Mouse (Mus musculus) midbrain, embryonic 10.5 days (tissue): ENCODE results near the gene Olfr481. TPM values are rescaled to one million over a fixed set of nuclear protein-coding genes. Genes with fewer than 3 reads are reported as not detected.

Source experiments
- DNase-seq: peaks from one replicate; pipeline ENCODE4 v3.0.0-alpha.2; 2017; ENCODE audit warnings: low spot score
- H3K27ac ChIP-seq: fragments of 300-500 bp; sonication (generic); replicated peaks from 2 replicates; pipeline ENCODE4 v1.5.1; 2016; ENCODE audit warnings: mild to moderate bottlenecking
- H3K27me3 ChIP-seq: fragments of 300-500 bp; sonication (generic); 2 replicates; pipeline ENCODE4 v1.6.1; 2016; ENCODE audit warnings: low read depth, mild to moderate bottlenecking; ENCODE audit not compliant: poor library complexity, severe bottlenecking
- H3K36me3 ChIP-seq: fragments of 300-500 bp; sonication (generic); 2 replicates; pipeline ENCODE4 v1.6.1; 2016; ENCODE audit warnings: mild to moderate bottlenecking, moderate library complexity
- H3K4me1 ChIP-seq: fragments of 300-500 bp; sonication (generic); 2 replicates; pipeline ENCODE4 v1.6.1; 2016
- H3K4me3 ChIP-seq: fragments of 300-500 bp; sonication (generic); 2 replicates; pipeline ENCODE4 v1.5.1; 2016; ENCODE audit warnings: mild to moderate bottlenecking, moderate library complexity
- H3K9me3 ChIP-seq: fragments of 300-500 bp; sonication (generic); replicated peaks from 2 replicates; pipeline ENCODE4 v1.6.1; 2016; ENCODE audit warnings: mild to moderate bottlenecking
- WGBS: fragments of 180-500 bp; shearing (Covaris S2); methylation state at CpG from one replicate; pipeline ENCODE4 v1.1.7; 2016; 5-methylcytosine and 5-hydroxymethylcytosine counted together
- polyA plus RNA-seq: library from polyadenylated mRNA; unstranded; fragments of >200 nt; fragmentation: Nextera tagmentation; extraction: Ambion mirVana; gene quantifications from 2 replicates; pipeline ENCODE4 v1.2.1, GENCODE M21; 2016

Gene Olfr481
- not detected in 2 replicates for polyA plus RNA-seq

DNA sequence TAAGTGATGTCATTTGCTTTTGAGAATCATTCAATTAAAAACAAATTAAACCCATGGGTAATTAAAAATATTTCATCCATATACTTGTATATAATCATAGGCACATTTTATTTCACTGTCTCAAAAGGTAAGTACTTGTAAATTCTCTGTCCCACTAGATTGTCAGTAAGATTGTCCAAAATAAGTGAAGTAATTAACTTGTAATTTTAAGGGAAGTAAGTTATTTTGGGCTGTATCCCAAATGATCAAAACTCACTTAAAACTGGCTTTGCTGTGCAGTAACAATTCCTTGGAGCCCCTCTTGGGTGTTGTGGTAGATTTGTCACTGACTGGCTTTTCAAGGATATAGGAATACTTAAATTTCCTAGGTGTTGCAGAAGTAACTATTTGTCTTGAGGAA lies at the start of gene Olfr481:
TSS of gene Olfr481 (plus strand) at position 301 of the 400 bp plus-strand sequence.
- Histone ChIP-seq H3K36me3 (no peaks in the 10 kb centered on the region), H3K4me1 (no peaks in the 10 kb centered on the region), H3K9me3 (no peaks in the 10 kb centered on the region), H3K4me3 (no peak within 1 kb of the TSS), H3K27me3 (no peaks in the 10 kb centered on the region), H3K27ac (no peak within 1 kb of the TSS)
- DNase-seq = no peak

DNA sequence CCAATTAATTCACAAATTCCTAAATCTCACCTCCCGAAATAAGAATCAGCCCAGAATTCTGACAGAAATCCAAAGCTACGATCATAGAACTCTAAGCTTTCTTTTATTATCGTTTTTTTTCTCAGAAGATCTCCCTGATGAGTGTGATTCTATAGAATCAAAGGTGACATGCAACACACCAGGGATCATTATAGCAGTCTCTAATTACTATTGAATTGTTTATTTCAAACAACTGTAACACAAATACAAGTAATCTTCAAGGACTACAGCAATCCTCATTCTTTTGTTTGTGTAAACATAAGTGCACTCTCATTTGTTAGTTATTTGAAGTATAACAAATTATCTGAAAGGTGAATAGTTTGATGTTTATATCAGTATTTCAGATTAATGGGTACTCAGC lies 45.8 kb upstream of the Olfr481 start, which contains the start of gene Olfr478:
TSS of gene Olfr478 (minus strand) at position 101 of the 400 bp plus-strand sequence.
- no peaks in the 10 kb centered on the region for H3K27me3 ChIP-seq
- no peaks in the 10 kb centered on the region for H3K9me3 ChIP-seq
- DNase-seq = no peak
- no peak within 1 kb of the TSS for H3K4me3 ChIP-seq
- H3K4me1 ChIP-seq = no peaks in the 10 kb centered on the region
- H3K36me3 ChIP-seq = no peaks in the 10 kb centered on the region
- WGBS = 84% methylated on average over 3 of the region's 3 CpGs
- H3K27ac ChIP-seq = no peak within 1 kb of the TSS

DNA sequence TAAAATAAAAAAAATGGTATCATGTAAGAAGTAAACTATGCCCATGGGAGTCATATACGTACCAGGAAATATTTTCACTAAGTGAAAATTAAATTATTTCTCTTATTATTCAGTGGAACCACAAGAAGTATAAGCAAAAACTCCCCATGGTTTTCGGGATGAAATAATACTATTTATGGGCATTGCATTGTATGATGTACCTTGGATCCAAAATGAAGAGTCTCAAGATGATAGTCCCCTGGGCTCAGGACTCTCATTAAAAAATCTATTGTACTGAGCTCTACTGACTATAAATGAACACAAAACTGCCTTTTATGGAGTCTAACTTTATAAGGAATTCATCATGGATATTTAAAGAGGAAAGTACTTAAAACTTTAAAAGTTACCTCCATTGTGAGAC lies 29.3 kb upstream of the Olfr481 start, which contains the start of gene Olfr479:
TSS of gene Olfr479 (plus strand) at position 301 of the 400 bp plus-strand sequence.
- no peaks in the 10 kb centered on the region for H3K9me3 ChIP-seq
- no peak within 1 kb of the TSS for H3K27ac ChIP-seq
- no peaks in the 10 kb centered on the region for H3K4me1 ChIP-seq
- DNase-seq = no peak
- 92% methylated on average over 2 of the region's 2 CpGs for WGBS
- H3K4me3 ChIP-seq = no peak within 1 kb of the TSS
- no peaks in the 10 kb centered on the region for H3K27me3 ChIP-seq
- H3K36me3 ChIP-seq = no peaks in the 10 kb centered on the region

DNA sequence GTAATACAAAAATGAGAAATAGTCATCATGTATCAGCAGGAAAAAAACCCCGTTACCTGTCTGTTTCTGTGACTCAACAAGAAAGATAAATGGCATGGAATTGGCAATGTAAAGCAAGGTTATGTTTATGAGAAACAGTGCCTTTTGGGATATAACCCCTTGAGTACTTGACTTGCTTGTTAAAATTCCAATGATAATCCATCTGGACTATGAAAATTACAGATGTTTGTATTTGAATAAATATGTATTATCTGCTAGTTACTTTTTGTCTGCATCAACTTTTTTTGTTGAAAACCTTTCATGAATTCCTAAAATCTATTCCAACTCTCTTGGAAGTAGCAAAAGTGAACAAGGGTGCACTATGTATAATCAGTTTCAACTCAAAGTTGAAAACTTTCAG lies 12.4 kb upstream of the Olfr481 start, which contains the start of gene Olfr480:
TSS of gene Olfr480 (minus strand) at position 101 of the 400 bp plus-strand sequence.
- H3K4me1 ChIP-seq = no peaks in the 10 kb centered on the region
- 0 out of 2 replicates have a peak, but pooled peaks cover 2% of the 10 kb centered on the region for H3K9me3 ChIP-seq
- no peak within 1 kb of the TSS for H3K27ac ChIP-seq
- H3K27me3 ChIP-seq = no peaks in the 10 kb centered on the region
- no peak for DNase-seq
- H3K4me3 ChIP-seq = no peak within 1 kb of the TSS
- 98% methylated on average over 1 of the region's 1 CpGs for WGBS
- no peaks in the 10 kb centered on the region for H3K36me3 ChIP-seq

DNA sequence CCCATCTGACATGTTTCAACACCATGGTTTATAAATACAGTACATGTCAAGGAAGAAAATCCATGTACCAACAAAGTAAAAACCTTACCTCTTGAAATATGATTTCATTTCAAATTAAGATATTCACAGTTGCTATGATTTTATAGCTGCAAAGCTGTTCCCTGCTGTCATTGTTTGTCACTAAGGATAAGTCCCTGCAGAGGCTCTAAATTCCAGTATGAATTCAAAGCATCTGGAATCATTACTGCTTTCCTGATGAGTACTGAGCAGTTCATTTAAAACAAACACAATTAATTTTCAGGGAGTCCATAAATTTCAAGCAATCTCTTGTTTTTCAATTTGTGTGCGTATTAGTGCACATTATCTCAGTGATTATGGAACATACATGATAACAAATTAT lies 17.8 kb downstream of the Olfr481 start, which contains the start of gene Olfr482:
TSS of gene Olfr482 (minus strand) at position 101 of the 400 bp plus-strand sequence.
- Histone ChIP-seq H3K36me3 (no peaks in the 10 kb centered on the region), H3K27me3 (no peaks in the 10 kb centered on the region), H3K4me1 (no peaks in the 10 kb centered on the region), H3K9me3 (no peaks in the 10 kb centered on the region), H3K27ac (no peak within 1 kb of the TSS), H3K4me3 (no peak within 1 kb of the TSS)
- WGBS = 84% methylated on average over 1 of the region's 1 CpGs
- no peak for DNase-seq

DNA sequence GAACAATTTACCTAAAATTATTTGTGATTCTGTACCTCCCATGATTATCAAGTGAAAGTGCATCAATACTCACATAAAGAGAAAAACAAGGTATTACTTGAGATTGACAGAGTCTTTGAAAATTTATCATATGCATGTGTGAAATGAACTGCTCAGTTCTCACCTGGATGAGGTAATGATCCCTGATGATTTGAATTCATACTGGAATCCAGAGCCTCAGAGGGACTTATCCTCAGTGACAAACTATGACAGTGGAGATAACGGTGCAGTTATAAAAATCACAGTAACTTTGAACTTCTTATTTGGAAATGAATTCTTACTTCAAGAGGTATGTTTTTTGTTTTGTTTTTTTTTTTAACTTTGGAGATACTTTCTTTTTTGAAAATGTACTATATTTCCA lies 20.9 kb downstream of the Olfr481 start, which contains the start of gene Olfr483:
TSS of gene Olfr483 (plus strand) at position 301 of the 400 bp plus-strand sequence.
- Histone ChIP-seq H3K36me3 (no peaks in the 10 kb centered on the region), H3K4me3 (no peak within 1 kb of the TSS), H3K4me1 (no peaks in the 10 kb centered on the region), H3K9me3 (no peaks in the 10 kb centered on the region), H3K27ac (no peak within 1 kb of the TSS), H3K27me3 (no peaks in the 10 kb centered on the region)
- no peak for DNase-seq
- WGBS = 98% methylated on average over 1 of the region's 1 CpGs

DNA sequence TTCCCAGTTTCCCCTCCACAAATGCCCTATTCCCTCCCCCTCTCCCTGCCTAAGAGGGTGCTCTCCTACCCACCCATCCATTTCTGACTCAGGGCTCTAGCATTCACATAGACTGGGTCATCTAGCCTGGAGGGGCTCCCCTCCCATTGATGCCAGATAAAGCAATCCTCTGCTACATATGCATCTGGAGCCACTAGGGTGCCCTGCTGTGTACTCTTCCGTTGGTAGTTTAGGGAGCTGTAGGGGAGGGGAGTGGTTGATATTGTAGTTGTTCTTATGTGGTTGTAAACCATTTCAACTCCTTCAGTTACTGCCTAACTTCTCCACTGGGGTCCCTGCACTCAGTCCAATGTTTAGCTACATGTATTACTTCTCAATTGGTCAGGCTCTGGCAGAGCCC lies 41.0 kb downstream of the Olfr481 start:
- WGBS = 4% methylated on average over 1 of the region's 1 CpGs

DNA sequence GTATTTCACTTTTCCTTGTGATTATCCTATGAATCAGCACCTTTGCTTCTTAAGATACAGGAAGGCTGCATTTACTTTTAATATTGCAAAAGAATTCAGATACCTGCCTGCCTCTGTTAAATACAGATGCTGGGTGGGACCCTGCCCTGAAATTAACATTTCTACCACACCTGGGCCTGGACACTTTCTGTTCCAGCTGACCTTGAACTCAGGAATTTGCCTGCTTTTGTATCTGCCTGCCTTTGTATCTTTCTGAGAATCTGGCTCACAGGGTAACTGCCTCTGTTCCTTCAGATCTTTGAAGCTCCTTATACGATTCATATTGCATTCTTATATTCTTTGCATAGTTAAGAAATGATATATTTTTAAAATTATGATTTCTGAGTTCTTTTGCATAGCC lies 41.8 kb downstream of the Olfr481 start:
- Histone ChIP-seq H3K4me1 (no peaks in the 10 kb centered on the region), H3K4me3 (no peak overlapping the region), H3K27ac (no peak overlapping the region), H3K36me3 (no peaks in the 10 kb centered on the region), H3K27me3 (no peaks in the 10 kb centered on the region), H3K9me3 (no peaks in the 10 kb centered on the region)
- WGBS = 84% methylated on average over 1 of the region's 1 CpGs
- DNase-seq = no peak

More for the DNA sequence above, 41.0 kb downstream of the Olfr481 start:
- DNase-seq = no peak
- Histone ChIP-seq H3K36me3 (no peaks in the 10 kb centered on the region), H3K27ac (no peak overlapping the region), H3K4me1 (no peaks in the 10 kb centered on the region), H3K27me3 (no peaks in the 10 kb centered on the region), H3K9me3 (no peaks in the 10 kb centered on the region), H3K4me3 (no peak overlapping the region)

DNA sequence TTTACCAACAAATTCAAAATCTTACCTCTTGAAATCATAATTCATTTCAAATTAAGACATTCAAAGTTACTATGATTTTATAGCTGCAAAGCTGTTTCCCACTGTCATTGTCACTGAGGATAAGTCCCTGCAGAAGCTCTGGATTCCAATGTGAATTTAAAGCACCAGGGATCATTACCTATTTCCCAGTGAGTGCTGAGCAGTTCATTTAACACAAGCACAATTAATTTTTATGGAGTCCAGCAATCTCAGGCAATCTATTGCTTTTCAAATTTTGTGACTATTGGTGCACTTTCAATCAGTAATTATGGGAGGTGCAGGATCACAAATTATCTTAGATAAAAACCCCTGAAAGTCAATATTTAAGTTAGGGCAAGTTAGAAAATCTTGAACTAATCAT lies 47.7 kb downstream of the Olfr481 start, which contains the start of gene Olfr484:
TSS of gene Olfr484 (minus strand) at position 101 of the 400 bp plus-strand sequence.
- no peaks in the 10 kb centered on the region for H3K9me3 ChIP-seq
- no peak for DNase-seq
- H3K27me3 ChIP-seq = no peaks in the 10 kb centered on the region
- H3K36me3 ChIP-seq = no peaks in the 10 kb centered on the region
- no peak within 1 kb of the TSS for H3K4me3 ChIP-seq
- H3K4me1 ChIP-seq = no peaks in the 10 kb centered on the region
- no peak within 1 kb of the TSS for H3K27ac ChIP-seq

Other genes with a start within 250 kb of the Olfr481 start
- gene Olfr470, start 232.4 kb upstream of the Olfr481 start, polyA plus RNA-seq = not detected in 2 replicates
- gene Olfr472, start 182.0 kb upstream of the Olfr481 start, polyA plus RNA-seq = 0.02 TPM in 1 of 2 replicates, not detected in the other
- not detected in 2 replicates for gene Olfr473, start 149.4 kb upstream of the Olfr481 start, polyA plus RNA-seq
- not detected in 2 replicates for gene Olfr474, start 125.2 kb upstream of the Olfr481 start, polyA plus RNA-seq
- gene Olfr476, start 115.1 kb upstream of the Olfr481 start, polyA plus RNA-seq = not detected in 2 replicates
- gene Olfr477, start 93.2 kb upstream of the Olfr481 start, polyA plus RNA-seq = not detected in 2 replicates
- not detected in 2 replicates for gene Olfr478, start 45.9 kb upstream of the Olfr481 start, polyA plus RNA-seq
- gene Olfr479, start 29.2 kb upstream of the Olfr481 start, polyA plus RNA-seq = not detected in 2 replicates
- gene Olfr480, start 12.5 kb upstream of the Olfr481 start, polyA plus RNA-seq = not detected in 2 replicates
- gene Olfr482, start 17.7 kb downstream of the Olfr481 start, polyA plus RNA-seq = 0.05 TPM in 1 of 2 replicates, not detected in the other
- gene Olfr483, start 21.0 kb downstream of the Olfr481 start, polyA plus RNA-seq = not detected in 2 replicates
- gene Olfr484, start 47.6 kb downstream of the Olfr481 start, polyA plus RNA-seq = not detected in 2 replicates
- gene Olfr485, start 80.0 kb downstream of the Olfr481 start, polyA plus RNA-seq = not detected in 2 replicates
- gene Olfr486, start 92.9 kb downstream of the Olfr481 start, polyA plus RNA-seq = not detected in 2 replicates
- not detected in 2 replicates for gene Olfr487, start 134.8 kb downstream of the Olfr481 start, polyA plus RNA-seq
- not detected in 2 replicates for gene Olfr488, start 178.5 kb downstream of the Olfr481 start, polyA plus RNA-seq
- gene Olfr490, start 209.1 kb downstream of the Olfr481 start, polyA plus RNA-seq = not detected in 2 replicates
- not detected in 2 replicates for gene Olfr491, start 233.6 kb downstream of the Olfr481 start, polyA plus RNA-seq
- gene Olfr492, start 243.8 kb downstream of the Olfr481 start, polyA plus RNA-seq = not detected in 2 replicates